Mouse (Mus musculus): Measurements from ENCODE around the gene Agbl5.

Agbl5 gene

DNA sequence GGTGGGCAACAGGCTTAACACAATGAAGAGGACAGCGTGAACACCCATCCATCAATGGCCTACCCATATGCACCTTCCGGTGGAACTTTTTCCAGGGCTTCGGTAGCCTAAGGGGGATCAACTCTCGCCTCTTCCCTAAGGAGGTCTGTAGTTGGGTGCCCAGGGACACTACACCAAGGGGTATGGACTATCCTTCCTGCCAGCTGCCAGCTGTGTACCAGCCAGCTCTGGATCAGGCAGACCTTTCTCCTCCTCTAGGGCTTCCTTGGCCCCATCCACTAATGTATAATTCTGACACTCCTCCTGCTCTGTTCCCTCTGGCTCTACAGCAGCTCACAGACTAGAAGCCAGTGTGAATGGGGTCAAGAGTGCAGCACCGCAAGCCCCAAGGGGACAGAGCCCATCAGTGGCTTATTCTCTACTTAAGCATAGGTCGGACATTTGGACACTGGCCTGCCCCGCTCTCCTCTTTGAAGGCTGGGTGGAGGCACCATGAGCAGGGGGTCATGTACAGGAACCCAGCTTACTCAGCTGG, 25.7 kb downstream of the Agbl5 start:
- no peak for TF ChIP-seq POU5F1 (IDR thresholded peaks at IDR 0.05; ENCODE audit: borderline replicate concordance, low read length)
- no peak for TF ChIP-seq CTCF (conservative IDR thresholded peaks at IDR 0.05; ENCODE audit: low read length)
- TF ChIP-seq NANOG (IDR thresholded peaks at IDR 0.05; ENCODE audit: borderline replicate concordance, low read length), result no peak

DNA sequence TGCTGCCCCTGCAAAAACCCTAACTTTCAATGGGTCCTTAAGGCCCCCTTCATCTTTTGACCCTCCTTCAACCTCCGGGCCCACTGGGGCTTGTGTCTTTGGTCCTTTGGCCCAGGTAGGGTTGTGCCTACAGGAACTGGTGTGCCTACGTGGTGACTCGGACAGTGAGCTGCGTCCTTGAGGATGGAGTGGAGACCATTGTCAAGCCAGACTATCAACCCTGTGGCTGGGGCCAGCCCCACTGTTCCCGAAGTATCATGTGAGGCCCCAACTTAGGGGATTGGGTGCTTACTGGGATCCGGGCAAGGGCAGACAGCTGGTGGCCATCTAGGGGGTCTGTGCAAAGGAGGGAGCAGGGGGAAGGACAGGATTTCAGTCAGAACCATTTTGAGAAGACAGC, 26.4 kb downstream of the Agbl5 start:
- Histone ChIP-seq H3K4me1 (replicated peaks; ENCODE audit: low read depth, low read length) (peaks cover 76% of the 10 kb centered on the region), H3K27me3 (ENCODE audit: insufficient read depth, low read length) (peaks cover 8% of the 10 kb centered on the region), H3K4me3 (replicated peaks; ENCODE audit: low read length) (no peak overlapping the region), H3K36me3 (ENCODE audit: insufficient read depth, low read length) (no peaks in the 10 kb centered on the region), H3K9me3 (ENCODE audit: low read length) (no peaks in the 10 kb centered on the region)
- TF ChIP-seq POU5F1 (IDR thresholded peaks at IDR 0.05; ENCODE audit: borderline replicate concordance, low read length) (no peak), CTCF (conservative IDR thresholded peaks at IDR 0.05; ENCODE audit: low read length) (no peak), NANOG (IDR thresholded peaks at IDR 0.05; ENCODE audit: borderline replicate concordance, low read length) (no peak)

More for the DNA sequence above, 25.7 kb downstream of the Agbl5 start:
- peak overlapping the region; percentile 69 for H3K4me3 ChIP-seq (replicated peaks; ENCODE audit: low read length)
- peaks cover 74% of the 10 kb centered on the region for H3K4me1 ChIP-seq (replicated peaks; ENCODE audit: low read depth, low read length)
- H3K36me3 ChIP-seq (ENCODE audit: insufficient read depth, low read length), result no peaks in the 10 kb centered on the region
- 0 out of 2 replicates have a peak, but pooled peaks cover 4% of the 10 kb centered on the region for H3K27me3 ChIP-seq (ENCODE audit: insufficient read depth, low read length)
- H3K9me3 ChIP-seq (ENCODE audit: low read length), result no peaks in the 10 kb centered on the region

DNA sequence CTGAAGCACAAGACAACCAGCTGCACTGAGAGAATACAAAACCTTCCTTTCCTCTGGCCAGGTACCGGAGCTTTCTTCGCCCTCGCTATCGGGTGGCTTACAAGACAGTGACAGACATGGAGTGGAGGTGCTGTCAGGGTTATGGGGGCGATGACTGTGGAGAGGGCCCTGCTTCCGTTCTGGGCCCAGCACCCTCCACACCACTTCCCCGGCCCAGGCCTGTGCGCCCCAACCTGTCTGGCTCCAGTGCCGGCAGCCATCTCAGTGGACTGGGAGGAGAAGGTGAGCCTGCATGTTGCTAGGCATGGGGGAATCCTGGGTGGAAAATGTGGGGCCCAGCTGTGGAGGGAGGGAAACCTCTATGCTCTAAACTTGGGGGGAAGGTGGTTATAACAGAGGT, 27.0 kb downstream of the Agbl5 start:
- Histone ChIP-seq H3K4me3 (replicated peaks; ENCODE audit: low read length) (peak overlapping the region; percentile 49), H3K27me3 (ENCODE audit: insufficient read depth, low read length) (peaks cover 14% of the 10 kb centered on the region), H3K4me1 (replicated peaks; ENCODE audit: low read depth, low read length) (peaks cover 81% of the 10 kb centered on the region), H3K9me3 (ENCODE audit: low read length) (no peaks in the 10 kb centered on the region), H3K36me3 (ENCODE audit: insufficient read depth, low read length) (no peaks in the 10 kb centered on the region)
- TF ChIP-seq POU5F1 (IDR thresholded peaks at IDR 0.05; ENCODE audit: borderline replicate concordance, low read length) (no peak), CTCF (conservative IDR thresholded peaks at IDR 0.05; ENCODE audit: low read length) (no peak), NANOG (IDR thresholded peaks at IDR 0.05; ENCODE audit: borderline replicate concordance, low read length) (no peak)

DNA sequence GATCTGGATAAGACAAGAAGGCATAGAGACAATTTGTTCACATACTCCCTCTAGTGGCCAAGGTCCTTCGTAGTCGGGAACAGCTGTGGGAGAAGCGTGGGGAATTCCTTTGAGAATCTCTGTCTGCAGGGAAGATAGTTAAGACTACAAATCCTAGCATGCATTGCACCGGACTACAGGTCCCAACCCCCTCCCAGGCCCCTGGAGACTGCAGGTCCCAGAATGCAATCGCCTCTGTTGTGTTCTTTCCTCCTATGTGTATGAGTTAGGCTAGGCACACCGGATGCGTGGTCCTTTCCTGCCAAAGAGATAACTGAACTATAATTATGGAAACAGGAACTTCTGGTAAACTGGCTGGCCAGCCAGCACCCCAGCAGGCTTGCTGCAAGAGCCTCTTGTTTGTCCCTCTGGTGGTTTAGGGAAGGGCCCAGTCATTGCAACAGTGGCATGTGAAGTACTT, 27.5 kb downstream of the Agbl5 start:
- TF ChIP-seq NANOG (IDR thresholded peaks at IDR 0.05; ENCODE audit: borderline replicate concordance, low read length) (no peak), CTCF (conservative IDR thresholded peaks at IDR 0.05; ENCODE audit: low read length) (peak; percentile 52)
- peaks cover 16% of the 10 kb centered on the region for H3K27me3 ChIP-seq (ENCODE audit: insufficient read depth, low read length)
- H3K4me1 ChIP-seq (replicated peaks; ENCODE audit: low read depth, low read length), result peaks cover 86% of the 10 kb centered on the region
- no peaks in the 10 kb centered on the region for H3K36me3 ChIP-seq (ENCODE audit: insufficient read depth, low read length)
- H3K4me3 ChIP-seq (replicated peaks; ENCODE audit: low read length), result peak overlapping the region; percentile 67
- no peaks in the 10 kb centered on the region for H3K9me3 ChIP-seq (ENCODE audit: low read length)

DNA sequence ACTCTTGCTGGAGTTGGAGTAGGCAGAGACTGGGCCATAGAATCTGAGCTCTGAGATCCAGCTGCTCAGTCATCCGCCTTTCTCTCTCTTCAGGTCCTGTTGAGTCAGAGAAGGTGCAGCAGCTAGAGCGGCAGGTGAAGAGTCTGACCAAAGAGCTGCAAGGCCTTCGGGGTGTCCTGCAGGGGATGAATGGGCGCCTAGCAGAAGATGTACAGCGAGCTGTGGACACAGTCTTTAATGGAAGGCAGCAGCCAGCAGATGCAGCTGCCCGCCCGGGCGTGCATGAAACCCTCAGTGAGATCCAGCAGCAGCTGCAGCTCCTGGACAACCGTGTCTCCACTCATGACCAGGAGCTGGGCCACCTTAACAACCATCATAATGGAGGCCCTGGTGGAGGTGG, 28.3 kb downstream of the Agbl5 start:
- no peak for TF ChIP-seq CTCF (conservative IDR thresholded peaks at IDR 0.05; ENCODE audit: low read length)
- TF ChIP-seq NANOG (IDR thresholded peaks at IDR 0.05; ENCODE audit: borderline replicate concordance, low read length), result no peak
- no peak for TF ChIP-seq POU5F1 (IDR thresholded peaks at IDR 0.05; ENCODE audit: borderline replicate concordance, low read length)
- Histone ChIP-seq H3K36me3 (ENCODE audit: insufficient read depth, low read length) (no peaks in the 10 kb centered on the region), H3K4me3 (replicated peaks; ENCODE audit: low read length) (peak overlapping the region; percentile 67), H3K9me3 (ENCODE audit: low read length) (no peaks in the 10 kb centered on the region), H3K27me3 (ENCODE audit: insufficient read depth, low read length) (peaks cover 16% of the 10 kb centered on the region), H3K4me1 (replicated peaks; ENCODE audit: low read depth, low read length) (peaks cover 89% of the 10 kb centered on the region)

DNA sequence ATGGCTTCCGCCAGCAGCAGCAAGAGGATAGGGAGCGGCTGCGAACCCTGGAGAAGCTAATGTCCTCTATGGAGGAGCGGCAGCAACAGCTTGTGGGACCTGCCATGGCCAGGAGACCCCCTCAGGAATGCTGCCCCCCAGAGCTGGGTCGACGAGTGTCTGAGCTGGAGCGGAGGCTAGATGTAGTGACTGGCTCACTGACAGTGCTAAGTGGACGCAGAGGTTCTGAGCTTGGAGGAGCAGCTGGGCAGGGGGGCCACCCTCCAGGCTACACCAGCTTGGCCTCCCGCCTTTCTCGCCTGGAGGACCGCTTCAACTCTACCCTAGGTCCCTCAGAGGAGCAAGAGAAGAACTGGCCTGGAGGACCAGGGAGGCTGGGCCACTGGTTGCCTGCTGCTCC, 28.9 kb downstream of the Agbl5 start:
- Histone ChIP-seq H3K36me3 (ENCODE audit: insufficient read depth, low read length) (no peaks in the 10 kb centered on the region), H3K4me1 (replicated peaks; ENCODE audit: low read depth, low read length) (peaks cover 90% of the 10 kb centered on the region), H3K9me3 (ENCODE audit: low read length) (no peaks in the 10 kb centered on the region), H3K27me3 (ENCODE audit: insufficient read depth, low read length) (peaks cover 18% of the 10 kb centered on the region), H3K4me3 (replicated peaks; ENCODE audit: low read length) (peak overlapping the region; percentile 67)
- no peak for TF ChIP-seq POU5F1 (IDR thresholded peaks at IDR 0.05; ENCODE audit: borderline replicate concordance, low read length)
- TF ChIP-seq CTCF (conservative IDR thresholded peaks at IDR 0.05; ENCODE audit: low read length), result no peak
- no peak for TF ChIP-seq NANOG (IDR thresholded peaks at IDR 0.05; ENCODE audit: borderline replicate concordance, low read length)

DNA sequence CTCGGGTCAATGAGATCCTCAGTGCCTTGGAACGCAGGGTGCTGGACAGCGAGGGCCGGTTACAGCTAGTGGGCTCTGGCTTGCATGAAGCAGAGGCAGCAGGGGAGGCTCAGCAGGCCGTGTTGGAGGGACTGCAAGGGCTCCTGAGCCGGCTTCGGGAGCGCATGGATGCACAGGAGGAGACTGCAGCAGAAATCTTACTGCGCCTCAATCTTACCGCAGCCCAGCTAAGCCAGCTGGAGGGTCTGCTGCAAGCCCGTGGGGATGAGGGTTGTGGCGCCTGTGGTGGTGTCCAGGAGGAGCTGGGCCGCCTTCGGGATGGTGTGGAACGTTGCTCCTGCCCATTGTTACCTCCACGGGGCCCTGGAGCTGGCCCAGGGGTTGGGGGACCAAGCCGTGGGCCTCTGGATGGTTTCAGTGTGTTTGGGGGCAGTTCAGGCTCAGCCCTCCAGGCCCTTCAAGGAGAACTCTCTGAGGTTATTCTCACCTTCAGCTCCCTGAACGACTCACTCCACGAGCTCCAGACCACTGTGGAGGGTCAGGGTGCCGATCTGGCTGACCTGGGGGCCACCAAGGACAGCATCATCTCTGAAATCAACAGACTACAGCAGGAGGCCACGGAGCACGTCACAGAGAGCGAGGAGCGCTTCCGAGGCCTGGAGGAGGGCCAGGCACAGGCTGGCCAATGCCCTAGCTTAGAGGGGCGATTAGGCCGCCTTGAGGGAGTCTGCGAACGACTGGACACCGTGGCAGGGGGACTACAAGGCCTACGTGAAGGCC, 29.6 kb downstream of the Agbl5 start:
- H3K4me3 ChIP-seq (replicated peaks; ENCODE audit: low read length), result peak overlapping the region; percentile 67
- no peak for TF ChIP-seq POU5F1 (IDR thresholded peaks at IDR 0.05; ENCODE audit: borderline replicate concordance, low read length)
- no peak for TF ChIP-seq CTCF (conservative IDR thresholded peaks at IDR 0.05; ENCODE audit: low read length)
- TF ChIP-seq NANOG (IDR thresholded peaks at IDR 0.05; ENCODE audit: borderline replicate concordance, low read length), result no peak
- peaks cover 90% of the 10 kb centered on the region for H3K4me1 ChIP-seq (replicated peaks; ENCODE audit: low read depth, low read length)

DNA sequence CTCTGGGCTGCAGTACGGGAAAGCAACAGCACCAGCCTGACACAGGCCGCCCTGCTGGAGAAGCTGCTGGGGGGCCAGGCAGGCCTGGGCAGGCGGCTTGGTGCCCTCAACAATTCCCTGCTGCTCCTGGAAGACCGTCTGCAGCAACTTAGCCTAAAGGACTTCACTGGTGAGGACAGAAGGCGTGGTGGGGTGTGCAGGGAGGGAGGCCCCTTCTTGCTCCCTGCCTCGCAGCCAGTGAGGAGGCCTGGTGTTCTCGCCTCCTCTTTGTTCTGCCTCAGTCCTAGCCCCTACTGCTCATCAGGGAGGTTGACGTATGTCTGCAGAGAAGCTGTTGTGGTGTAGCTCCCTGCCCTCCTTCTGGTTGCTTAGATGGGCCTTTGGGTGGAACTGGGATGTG, 30.2 kb downstream of the Agbl5 start:
- no peaks in the 10 kb centered on the region for H3K9me3 ChIP-seq (ENCODE audit: low read length)
- no peak for TF ChIP-seq NANOG (IDR thresholded peaks at IDR 0.05; ENCODE audit: borderline replicate concordance, low read length)
- TF ChIP-seq CTCF (conservative IDR thresholded peaks at IDR 0.05; ENCODE audit: low read length), result no peak
- TF ChIP-seq POU5F1 (IDR thresholded peaks at IDR 0.05; ENCODE audit: borderline replicate concordance, low read length), result no peak
- H3K36me3 ChIP-seq (ENCODE audit: insufficient read depth, low read length), result no peaks in the 10 kb centered on the region
- peak overlapping the region; percentile 67 for H3K4me3 ChIP-seq (replicated peaks; ENCODE audit: low read length)
- peaks cover 29% of the 10 kb centered on the region for H3K27me3 ChIP-seq (ENCODE audit: insufficient read depth, low read length)
- H3K4me1 ChIP-seq (replicated peaks; ENCODE audit: low read depth, low read length), result peaks cover 85% of the 10 kb centered on the region

More for the DNA sequence above, 29.6 kb downstream of the Agbl5 start:
- H3K36me3 ChIP-seq (ENCODE audit: insufficient read depth, low read length), result no peaks in the 10 kb centered on the region
- peaks cover 24% of the 10 kb centered on the region for H3K27me3 ChIP-seq (ENCODE audit: insufficient read depth, low read length)
- no peaks in the 10 kb centered on the region for H3K9me3 ChIP-seq (ENCODE audit: low read length)

Measured in E14TG2a.4 (cell line).